Mouse (Mus musculus): ENCODE measurements around the gene Klhl8. TPM values are rescaled to one million over a fixed set of nuclear protein-coding genes. Genes with fewer than 3 reads are reported as not detected.

Gene Klhl8
- polyA plus RNA-seq, 1 experiment from 2014 or later, result 14.6 TPM

GRCm38 (mm10) chr5:103819674-103820073, 91.4 kb downstream of the Klhl8 start:
- Histone ChIP-seq H3K4me1 (0 out of 2 replicates have a peak, but pooled peaks cover 6% of the 10 kb centered on the region), H3K4me3 (no peak overlapping the region), H3K4me2 (replicated peaks) (no peak overlapping the region), H3K9me3 (no peaks in the 10 kb centered on the region), H3K27ac (no peak overlapping the region), H3K27me3 (no peaks in the 10 kb centered on the region), H3K9ac (no peak overlapping the region), H3K36me3 (no peaks in the 10 kb centered on the region)
- no peak for ATAC-seq (ENCODE audit: insufficient number of reproducible peaks, insufficient read depth, low FRiP score, low TSS enrichment)
- WGBS, result 85% methylated on average over 1 of the region's 1 CpGs

- 0 out of 2 replicates have a peak, but pooled peaks cover 6% of the 10 kb centered on the region for H3K4me1 ChIP-seq
- H3K4me2 ChIP-seq (replicated peaks), result no peak overlapping the region
- H3K9me3 ChIP-seq, result no peaks in the 10 kb centered on the region
- no peak overlapping the region for H3K4me3 ChIP-seq
- no peak overlapping the region for H3K9ac ChIP-seq
- whole genome bisulfite sequencing, result 85% methylated on average over 9 of the region's 9 CpGs
- no peaks in the 10 kb centered on the region for H3K27me3 ChIP-seq
- no peak overlapping the region for H3K27ac ChIP-seq
- H3K36me3 ChIP-seq, result no peaks in the 10 kb centered on the region
- no peak for ATAC-seq (ENCODE audit: insufficient number of reproducible peaks, insufficient read depth, low FRiP score, low TSS enrichment)
Observed at GRCm38 (mm10) chr5:103818602-103819001, 92.5 kb downstream of the Klhl8 start.

- no peak for ATAC-seq (ENCODE audit: insufficient number of reproducible peaks, insufficient read depth, low FRiP score, low TSS enrichment)
- Histone ChIP-seq H3K4me2 (replicated peaks) (no peak overlapping the region), H3K4me1 (0 out of 2 replicates have a peak, but pooled peaks cover 6% of the 10 kb centered on the region), H3K9ac (no peak overlapping the region), H3K4me3 (no peak overlapping the region), H3K9me3 (no peaks in the 10 kb centered on the region), H3K27ac (no peak overlapping the region), H3K36me3 (no peaks in the 10 kb centered on the region), H3K27me3 (no peaks in the 10 kb centered on the region)
- 17% methylated on average over 1 of the region's 1 CpGs for WGBS
Observed at GRCm38 (mm10) chr5:103817754-103818153, 93.3 kb downstream of the Klhl8 start.

- Histone ChIP-seq H3K27me3 (no peaks in the 10 kb centered on the region), H3K9me3 (no peaks in the 10 kb centered on the region), H3K4me3 (no peak overlapping the region), H3K9ac (no peak overlapping the region), H3K36me3 (no peaks in the 10 kb centered on the region), H3K4me2 (replicated peaks) (no peak overlapping the region), H3K4me1 (0 out of 2 replicates have a peak, but pooled peaks cover 2% of the 10 kb centered on the region), H3K27ac (no peak overlapping the region)
- 89% methylated on average over 3 of the region's 3 CpGs for WGBS
- ATAC-seq (ENCODE audit: insufficient number of reproducible peaks, insufficient read depth, low FRiP score, low TSS enrichment), result no peak
Observed at GRCm38 (mm10) chr5:103816718-103817117, 94.3 kb downstream of the Klhl8 start.

- Histone ChIP-seq H3K36me3 (no peaks in the 10 kb centered on the region), H3K27me3 (no peaks in the 10 kb centered on the region), H3K9ac (no peak overlapping the region), H3K4me3 (no peak overlapping the region), H3K9me3 (no peaks in the 10 kb centered on the region), H3K27ac (no peak overlapping the region), H3K4me2 (replicated peaks) (no peak overlapping the region), H3K4me1 (no peaks in the 10 kb centered on the region)
- 75% methylated on average over 4 of the region's 4 CpGs for WGBS
- no peak for ATAC-seq (ENCODE audit: insufficient number of reproducible peaks, insufficient read depth, low FRiP score, low TSS enrichment)
Observed at GRCm38 (mm10) chr5:103815249-103815617, 95.8 kb downstream of the Klhl8 start.

GRCm38 (mm10) chr5:103814551-103815248, 96.4 kb downstream of the Klhl8 start:
- Histone ChIP-seq H3K4me2 (replicated peaks) (no peak overlapping the region), H3K27ac (no peak overlapping the region), H3K27me3 (no peaks in the 10 kb centered on the region), H3K4me3 (no peak overlapping the region), H3K9ac (no peak overlapping the region), H3K4me1 (no peaks in the 10 kb centered on the region), H3K9me3 (no peaks in the 10 kb centered on the region), H3K36me3 (no peaks in the 10 kb centered on the region)
- no peak for ATAC-seq (ENCODE audit: insufficient number of reproducible peaks, insufficient read depth, low FRiP score, low TSS enrichment)
- WGBS, result 66% methylated on average over 16 of the region's 16 CpGs

GRCm38 (mm10) chr5:103813997-103814542, 97.0 kb downstream of the Klhl8 start:
- 83% methylated on average over 12 of the region's 12 CpGs for WGBS
- no peaks in the 10 kb centered on the region for H3K9me3 ChIP-seq
- no peak overlapping the region for H3K27ac ChIP-seq
- H3K27me3 ChIP-seq, result no peaks in the 10 kb centered on the region
- ATAC-seq (ENCODE audit: insufficient number of reproducible peaks, insufficient read depth, low FRiP score, low TSS enrichment), result no peak
- no peak overlapping the region for H3K9ac ChIP-seq
- H3K4me3 ChIP-seq, result no peak overlapping the region
- no peaks in the 10 kb centered on the region for H3K4me1 ChIP-seq
- no peak overlapping the region for H3K4me2 ChIP-seq (replicated peaks)
- no peaks in the 10 kb centered on the region for H3K36me3 ChIP-seq

GRCm38 (mm10) chr5:103813291-103813690, 97.8 kb downstream of the Klhl8 start:
- Histone ChIP-seq H3K27me3 (no peaks in the 10 kb centered on the region), H3K9ac (no peak overlapping the region), H3K4me1 (no peaks in the 10 kb centered on the region), H3K4me2 (replicated peaks) (no peak overlapping the region), H3K36me3 (no peaks in the 10 kb centered on the region), H3K9me3 (no peaks in the 10 kb centered on the region), H3K4me3 (no peak overlapping the region), H3K27ac (no peak overlapping the region)
- 77% methylated on average over 5 of the region's 5 CpGs for WGBS
- no peak for ATAC-seq (ENCODE audit: insufficient number of reproducible peaks, insufficient read depth, low FRiP score, low TSS enrichment)

Other genes with a start within 250 kb of the Klhl8 start
- 4.8 and 4.9 TPM in 2 replicates for gene Aff1, start 218.9 kb downstream of the Klhl8 start, polyA plus RNA-seq (2016; fragmentation: Nextera tagmentation; extraction: Ambion mirVana)
- gene Hsd17b13, start 66.2 kb upstream of the Klhl8 start, polyA plus RNA-seq (2016; fragmentation: Nextera tagmentation; extraction: Ambion mirVana), result 0.20 TPM in 1 of 2 replicates, not detected in the other
- 2.2 and 3.7 TPM in 2 replicates for gene Hsd17b11, start 110.7 kb upstream of the Klhl8 start, polyA plus RNA-seq (2016; fragmentation: Nextera tagmentation; extraction: Ambion mirVana)
- 69.0 and 76.0 TPM in 2 replicates for gene Nudt9, start 135.0 kb upstream of the Klhl8 start, polyA plus RNA-seq (2016; fragmentation: Nextera tagmentation; extraction: Ambion mirVana)
- gene Gm17660, start 166.3 kb upstream of the Klhl8 start, polyA plus RNA-seq (2016; fragmentation: Nextera tagmentation; extraction: Ambion mirVana), result not detected in 2 replicates
- 50.1 and 50.9 TPM in 2 replicates for gene Sparcl1, start 202.5 kb upstream of the Klhl8 start, polyA plus RNA-seq (2016; fragmentation: Nextera tagmentation; extraction: Ambion mirVana)

Data from embryonic facial prominence, embryonic 12.5 days (tissue).